Mouse (Mus musculus): ENCODE data around the gene Capn2. TPM values are rescaled to one million over a fixed set of nuclear protein-coding genes. Genes with fewer than 3 reads are reported as not detected.

Gene Capn2
- polyA plus RNA-seq, 1 experiment from 2014 or later: 90.2 TPM

DNA sequence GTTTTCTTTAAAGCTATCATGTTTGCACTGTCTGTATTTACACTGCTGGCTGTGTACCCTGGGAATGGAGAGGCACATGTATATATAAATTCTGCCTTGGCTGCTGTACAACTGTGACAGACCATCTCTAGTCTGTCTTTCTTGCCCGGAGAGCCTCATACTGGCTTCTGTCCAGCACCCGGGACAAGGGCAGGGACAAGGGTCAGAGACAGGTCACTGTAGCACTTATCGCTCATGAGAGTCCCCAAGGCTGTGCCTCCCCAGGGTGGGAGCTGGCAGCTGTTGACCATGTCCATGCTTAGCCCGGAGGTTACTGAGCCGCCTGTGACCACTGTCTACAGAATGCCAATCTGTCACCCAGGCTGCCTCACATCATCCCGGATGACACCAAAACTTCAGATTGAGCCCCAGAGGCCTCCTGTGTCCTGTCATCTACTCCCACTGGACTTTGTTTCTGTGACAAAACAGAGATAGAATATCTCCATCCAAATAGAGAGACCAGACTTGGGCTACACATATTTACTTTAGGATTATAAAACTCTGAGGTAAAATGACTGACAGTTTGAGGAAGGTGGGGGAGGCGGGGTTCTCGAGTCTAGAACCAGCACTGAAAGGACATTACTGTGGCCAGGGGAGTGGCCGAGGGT, 17.8 kb downstream of the Capn2 start:
- peak overlapping the region; percentile 89 for H3K27ac ChIP-seq (replicated peaks)
- H3K4me2 ChIP-seq: 0 out of 2 replicates have a peak overlapping the region, but pooled peaks have one; percentile 1
- peaks cover 91% of the 10 kb centered on the region for H3K4me1 ChIP-seq
- no peak overlapping the region for H3K4me3 ChIP-seq
- no peak overlapping the region; the same call in 1 of the 2 replicates for H3K9ac ChIP-seq
- no peaks in the 10 kb centered on the region for H3K9me3 ChIP-seq
- H3K36me3 ChIP-seq: peaks cover 20% of the 10 kb centered on the region
- ATAC-seq (ENCODE audit: extremely low read depth, insufficient number of reproducible peaks, low FRiP score, low TSS enrichment): peak; percentile 48; the same call in 1 of the 2 replicates
- 37% methylated on average over 9 of the region's 9 CpGs for WGBS
- no peaks in the 10 kb centered on the region for H3K27me3 ChIP-seq (replicated peaks)

- no peak for ATAC-seq (ENCODE audit: extremely low read depth, insufficient number of reproducible peaks, low FRiP score, low TSS enrichment)
- no peak overlapping the region for H3K9ac ChIP-seq
- peak overlapping the region; percentile 74 for H3K27ac ChIP-seq (replicated peaks)
- WGBS: 26% methylated on average over 4 of the region's 4 CpGs
- peaks cover 25% of the 10 kb centered on the region for H3K36me3 ChIP-seq
- H3K27me3 ChIP-seq (replicated peaks): no peaks in the 10 kb centered on the region
- H3K4me3 ChIP-seq: no peak overlapping the region
- H3K9me3 ChIP-seq: no peaks in the 10 kb centered on the region
- no peak overlapping the region for H3K4me2 ChIP-seq
- H3K4me1 ChIP-seq: peaks cover 79% of the 10 kb centered on the region
These were observed 19.7 kb downstream of the Capn2 start for GRCm38 (mm10) chr1:182497736-182498135.

- peaks cover 69% of the 10 kb centered on the region for H3K4me1 ChIP-seq
- no peak for ATAC-seq (ENCODE audit: extremely low read depth, insufficient number of reproducible peaks, low FRiP score, low TSS enrichment)
- H3K9me3 ChIP-seq: no peaks in the 10 kb centered on the region
- H3K36me3 ChIP-seq: peaks cover 31% of the 10 kb centered on the region
- peak overlapping the region; percentile 74; the same call in 1 of the 2 replicates for H3K27ac ChIP-seq (replicated peaks)
- WGBS: 48% methylated on average over 6 of the region's 6 CpGs
- no peak overlapping the region for H3K4me3 ChIP-seq
- no peak overlapping the region for H3K4me2 ChIP-seq
- no peaks in the 10 kb centered on the region for H3K27me3 ChIP-seq (replicated peaks)
- H3K9ac ChIP-seq: peak overlapping the region; percentile 15; the same call in 1 of the 2 replicates
These were observed 20.7 kb downstream of the Capn2 start for GRCm38 (mm10) chr1:182496685-182497084.

- no peaks in the 10 kb centered on the region for H3K9me3 ChIP-seq
- no peak for ATAC-seq (ENCODE audit: extremely low read depth, insufficient number of reproducible peaks, low FRiP score, low TSS enrichment)
- 46% methylated on average over 17 of the region's 17 CpGs for WGBS
- no peak overlapping the region for H3K4me3 ChIP-seq
- peak overlapping the region; percentile 30 for H3K27ac ChIP-seq (replicated peaks)
- no peak overlapping the region for H3K4me2 ChIP-seq
- H3K9ac ChIP-seq: peak overlapping the region; percentile 34
- H3K27me3 ChIP-seq (replicated peaks): no peaks in the 10 kb centered on the region
- peaks cover 36% of the 10 kb centered on the region for H3K36me3 ChIP-seq
- H3K4me1 ChIP-seq: peaks cover 55% of the 10 kb centered on the region
These were observed 22.9 kb downstream of the Capn2 start for GRCm38 (mm10) chr1:182494285-182495145.

DNA sequence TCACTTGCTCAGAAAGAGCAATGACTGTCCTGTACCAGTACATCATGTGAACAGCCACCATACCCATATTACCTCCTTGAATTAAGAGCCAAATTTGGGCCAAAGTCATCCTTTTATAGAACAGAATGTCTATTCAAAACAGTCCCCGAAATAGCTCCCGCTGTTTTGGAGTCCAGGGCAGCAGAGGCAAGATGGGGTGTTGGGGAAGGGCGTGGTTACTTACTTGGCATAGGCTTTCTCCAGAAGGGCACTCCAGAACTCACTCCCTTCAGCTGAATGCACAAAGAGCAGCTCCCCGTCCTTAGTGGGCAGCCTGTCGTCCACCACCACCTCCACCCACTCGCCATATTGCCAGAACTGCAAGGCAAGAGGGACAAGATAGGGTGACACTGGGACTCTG, 25.6 kb downstream of the Capn2 start:
- no peak overlapping the region for H3K4me2 ChIP-seq
- H3K27ac ChIP-seq (replicated peaks): no peak overlapping the region
- WGBS: 79% methylated on average over 6 of the region's 6 CpGs
- H3K9ac ChIP-seq: no peak overlapping the region
- peaks cover 32% of the 10 kb centered on the region for H3K4me1 ChIP-seq
- no peak overlapping the region for H3K4me3 ChIP-seq
- no peaks in the 10 kb centered on the region for H3K27me3 ChIP-seq (replicated peaks)
- no peak for ATAC-seq (ENCODE audit: extremely low read depth, insufficient number of reproducible peaks, low FRiP score, low TSS enrichment)
- peaks cover 58% of the 10 kb centered on the region for H3K36me3 ChIP-seq
- H3K9me3 ChIP-seq: no peaks in the 10 kb centered on the region

GRCm38 (mm10) chr1:182490568-182490967, 26.8 kb downstream of the Capn2 start:
- Histone ChIP-seq H3K27me3 (replicated peaks) (no peaks in the 10 kb centered on the region), H3K27ac (replicated peaks) (peak overlapping the region; percentile 63), H3K4me1 (peaks cover 23% of the 10 kb centered on the region), H3K4me2 (no peak overlapping the region), H3K4me3 (no peak overlapping the region), H3K9ac (no peak overlapping the region), H3K9me3 (no peaks in the 10 kb centered on the region), H3K36me3 (peaks cover 69% of the 10 kb centered on the region)
- no peak for ATAC-seq (ENCODE audit: extremely low read depth, insufficient number of reproducible peaks, low FRiP score, low TSS enrichment)
- 78% methylated on average over 7 of the region's 7 CpGs for WGBS

GRCm38 (mm10) chr1:182489803-182490452, 27.5 kb downstream of the Capn2 start:
- Histone ChIP-seq H3K36me3 (peaks cover 76% of the 10 kb centered on the region), H3K9me3 (no peaks in the 10 kb centered on the region)
- 9% methylated on average over 21 of the region's 21 CpGs for WGBS

DNA sequence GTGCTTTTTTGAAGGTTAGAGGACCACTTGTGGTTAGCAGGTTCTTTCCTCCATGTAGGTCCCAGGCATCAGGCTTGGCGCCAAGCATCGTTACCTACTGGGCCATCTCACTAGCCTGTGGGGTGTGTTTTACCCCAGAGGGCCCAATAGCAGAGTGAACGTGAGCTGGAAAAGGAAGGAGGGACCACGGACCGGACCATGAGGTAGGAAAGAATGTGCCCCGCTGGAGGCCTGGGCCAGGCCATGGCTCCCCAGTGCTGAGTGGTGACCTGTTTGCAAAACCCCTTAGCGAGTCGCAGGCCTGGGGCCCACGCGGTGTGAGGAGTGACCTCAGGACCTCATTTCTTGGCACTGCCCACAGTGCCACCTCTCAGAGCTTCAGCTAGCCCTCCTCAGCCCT, 28.9 kb downstream of the Capn2 start:
- Histone ChIP-seq H3K4me1 (peaks cover 7% of the 10 kb centered on the region), H3K9ac (no peak overlapping the region; the same call in 1 of the 2 replicates), H3K4me3 (no peak overlapping the region), H3K9me3 (no peaks in the 10 kb centered on the region), H3K27ac (replicated peaks) (no peak overlapping the region), H3K36me3 (peaks cover 85% of the 10 kb centered on the region), H3K27me3 (replicated peaks) (no peaks in the 10 kb centered on the region), H3K4me2 (no peak overlapping the region)
- 88% methylated on average over 10 of the region's 10 CpGs for WGBS
- ATAC-seq (ENCODE audit: extremely low read depth, insufficient number of reproducible peaks, low FRiP score, low TSS enrichment): no peak

More at GRCm38 (mm10) chr1:182489803-182490452, 27.5 kb downstream of the Capn2 start:
- Histone ChIP-seq H3K9ac (peak overlapping the region; percentile 47; the same call in 1 of the 2 replicates), H3K4me1 (peaks cover 17% of the 10 kb centered on the region), H3K4me3 (peak overlapping the region; percentile 33), H3K27me3 (replicated peaks) (no peaks in the 10 kb centered on the region), H3K27ac (replicated peaks) (peak overlapping the region; percentile 63), H3K4me2 (peak overlapping the region; percentile 61)
- ATAC-seq (ENCODE audit: extremely low read depth, insufficient number of reproducible peaks, low FRiP score, low TSS enrichment): peak; percentile 69

GRCm38 (mm10) chr1:182483910-182484274, 33.5 kb downstream of the Capn2 start:
- H3K27me3 ChIP-seq (replicated peaks): no peaks in the 10 kb centered on the region
- peaks cover 10% of the 10 kb centered on the region; the same call in 1 of the 2 replicates for H3K4me1 ChIP-seq
- H3K4me2 ChIP-seq: no peak overlapping the region
- H3K27ac ChIP-seq (replicated peaks): no peak overlapping the region
- no peak overlapping the region for H3K9ac ChIP-seq
- H3K4me3 ChIP-seq: no peak overlapping the region
- peaks cover 98% of the 10 kb centered on the region for H3K36me3 ChIP-seq
- H3K9me3 ChIP-seq: no peaks in the 10 kb centered on the region
- ATAC-seq (ENCODE audit: extremely low read depth, insufficient number of reproducible peaks, low FRiP score, low TSS enrichment): no peak
- 82% methylated on average over 12 of the region's 12 CpGs for WGBS

DNA sequence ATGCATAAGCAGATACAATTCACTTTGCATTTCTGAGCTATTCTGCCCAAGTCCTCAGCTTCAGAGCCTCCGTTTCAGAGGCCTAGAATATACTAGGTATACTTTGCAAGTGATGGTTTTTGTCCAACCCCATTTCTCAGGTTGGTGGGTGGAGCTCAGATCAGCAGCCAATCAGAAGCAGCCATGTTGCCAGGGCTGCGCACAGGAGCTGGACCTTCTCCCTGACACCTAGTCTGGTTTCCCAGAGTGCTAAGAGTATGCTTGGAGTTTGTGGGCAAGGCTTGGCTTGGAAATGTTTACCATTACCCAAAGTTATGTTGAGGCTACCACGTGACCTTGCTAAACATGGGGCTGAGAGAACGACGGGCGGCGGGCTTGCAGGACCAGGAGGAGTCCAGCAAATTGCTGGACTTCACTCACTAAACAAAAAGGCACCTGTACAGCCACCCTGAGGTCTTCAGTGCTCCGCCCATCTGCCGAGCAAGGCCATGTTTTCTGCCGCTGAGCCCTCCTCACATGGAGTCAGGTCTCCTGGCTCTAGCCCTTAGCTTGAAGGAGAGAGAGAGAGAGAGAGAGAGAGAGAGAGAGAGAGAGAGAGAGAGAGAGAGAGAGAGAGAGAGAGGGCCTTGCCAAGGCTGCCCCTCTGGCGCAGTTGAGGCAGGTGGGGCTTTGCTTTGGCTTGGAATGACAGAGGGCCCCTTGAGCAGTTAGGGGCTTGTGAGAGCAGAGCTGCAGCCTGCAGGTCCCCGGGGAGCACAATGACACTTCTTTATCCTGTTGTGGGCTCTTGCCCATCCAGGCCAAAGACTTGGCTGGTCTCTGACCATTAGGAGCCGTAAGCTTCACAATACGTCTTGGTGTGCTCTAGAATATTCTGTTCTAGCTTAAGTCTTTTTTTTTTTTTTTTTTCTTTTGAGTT, 34.2 kb downstream of the Capn2 start:
- H3K36me3 ChIP-seq: peaks cover 98% of the 10 kb centered on the region
- 85% methylated on average over 14 of the region's 14 CpGs for WGBS
- no peak overlapping the region for H3K9ac ChIP-seq
- H3K9me3 ChIP-seq: no peaks in the 10 kb centered on the region
- ATAC-seq (ENCODE audit: extremely low read depth, insufficient number of reproducible peaks, low FRiP score, low TSS enrichment): no peak
- H3K27me3 ChIP-seq (replicated peaks): no peaks in the 10 kb centered on the region
- H3K27ac ChIP-seq (replicated peaks): no peak overlapping the region
- no peak overlapping the region for H3K4me3 ChIP-seq
- H3K4me2 ChIP-seq: no peak overlapping the region
- H3K4me1 ChIP-seq: peaks cover 10% of the 10 kb centered on the region; the same call in 1 of the 2 replicates
